Mouse (Mus musculus): ENCODE data around the gene Mgat4e. TPM values are rescaled to one million over a fixed set of nuclear protein-coding genes. Genes with fewer than 3 reads are reported as not detected.
"Not testable (repeated sequence)": the region's sequence is repeated elsewhere in the genome, so short reads cannot be mapped to it uniquely, and the experiment has no call there.

The Mgat4e gene
- polyA plus RNA-seq, 1 experiment from 2014 or later: not detected

GRCm38 (mm10) chr1:134517841-134518240 is 31.6 kb downstream of the Mgat4e start:
- not testable (repeated sequence) for H3K27me3 ChIP-seq (ENCODE audit: control insufficient read depth, insufficient read depth, low read length); DNase-seq (ENCODE audit: low spot score); H3K9ac ChIP-seq (replicated peaks; ENCODE audit: low read length); H3K4me2 ChIP-seq (ENCODE audit: low read depth, low read length); H3K9me3 ChIP-seq (replicated peaks; ENCODE audit: control insufficient read depth, low read length); H3K36me3 ChIP-seq (replicated peaks; ENCODE audit: control insufficient read depth, insufficient read depth, low read depth, low read length); H3K27ac ChIP-seq (replicated peaks; ENCODE audit: low read depth, low read length); H3K4me1 ChIP-seq (ENCODE audit: control insufficient read depth, insufficient read depth, low read length); H3K4me3 ChIP-seq (ENCODE audit: low read depth, low read length); ATAC-seq (replicated peaks; ENCODE audit: insufficient number of reproducible peaks, low FRiP score, low TSS enrichment, low read depth)
- 89% methylated on average over 14 of the region's 14 CpGs for WGBS

- 2% methylated on average over 4 of the region's 4 CpGs for WGBS
- Histone ChIP-seq H3K9me3 (replicated peaks; ENCODE audit: control insufficient read depth, low read length) (no peaks in the 10 kb centered on the region), H3K4me1 (ENCODE audit: control insufficient read depth, insufficient read depth, low read length) (peaks cover 4% of the 10 kb centered on the region), H3K9ac (replicated peaks; ENCODE audit: low read length) (no peak overlapping the region), H3K27me3 (ENCODE audit: control insufficient read depth, insufficient read depth, low read length) (peaks cover 5% of the 10 kb centered on the region), H3K27ac (replicated peaks; ENCODE audit: low read depth, low read length) (peak overlapping the region; percentile 4), H3K4me3 (ENCODE audit: low read depth, low read length) (no peak overlapping the region), H3K36me3 (replicated peaks; ENCODE audit: control insufficient read depth, insufficient read depth, low read depth, low read length) (no peaks in the 10 kb centered on the region), H3K4me2 (ENCODE audit: low read depth, low read length) (no peak overlapping the region)
- ATAC-seq (replicated peaks; ENCODE audit: insufficient number of reproducible peaks, low FRiP score, low TSS enrichment, low read depth) (peak; percentile 67), DNase-seq (ENCODE audit: low spot score) (peak; percentile 80)
Measured at GRCm38 (mm10) chr1:134516491-134517198, 32.8 kb downstream of the Mgat4e start.

- H3K4me3 ChIP-seq (ENCODE audit: low read depth, low read length): no peak overlapping the region
- H3K4me1 ChIP-seq (ENCODE audit: control insufficient read depth, insufficient read depth, low read length): peaks cover 4% of the 10 kb centered on the region
- WGBS: 73% methylated on average over 2 of the region's 2 CpGs
- H3K27ac ChIP-seq (replicated peaks; ENCODE audit: low read depth, low read length): peak overlapping the region; percentile 4; the same call in 1 of the 2 replicates
- DNase-seq (ENCODE audit: low spot score) (no peak), ATAC-seq (replicated peaks; ENCODE audit: insufficient number of reproducible peaks, low FRiP score, low TSS enrichment, low read depth) (no peak)
- H3K36me3 ChIP-seq (replicated peaks; ENCODE audit: control insufficient read depth, insufficient read depth, low read depth, low read length): no peaks in the 10 kb centered on the region
- no peak overlapping the region for H3K9ac ChIP-seq (replicated peaks; ENCODE audit: low read length)
- peaks cover 5% of the 10 kb centered on the region for H3K27me3 ChIP-seq (ENCODE audit: control insufficient read depth, insufficient read depth, low read length)
- no peaks in the 10 kb centered on the region for H3K9me3 ChIP-seq (replicated peaks; ENCODE audit: control insufficient read depth, low read length)
- no peak overlapping the region for H3K4me2 ChIP-seq (ENCODE audit: low read depth, low read length)
Measured at GRCm38 (mm10) chr1:134515891-134516290, 33.6 kb downstream of the Mgat4e start.

DNA sequence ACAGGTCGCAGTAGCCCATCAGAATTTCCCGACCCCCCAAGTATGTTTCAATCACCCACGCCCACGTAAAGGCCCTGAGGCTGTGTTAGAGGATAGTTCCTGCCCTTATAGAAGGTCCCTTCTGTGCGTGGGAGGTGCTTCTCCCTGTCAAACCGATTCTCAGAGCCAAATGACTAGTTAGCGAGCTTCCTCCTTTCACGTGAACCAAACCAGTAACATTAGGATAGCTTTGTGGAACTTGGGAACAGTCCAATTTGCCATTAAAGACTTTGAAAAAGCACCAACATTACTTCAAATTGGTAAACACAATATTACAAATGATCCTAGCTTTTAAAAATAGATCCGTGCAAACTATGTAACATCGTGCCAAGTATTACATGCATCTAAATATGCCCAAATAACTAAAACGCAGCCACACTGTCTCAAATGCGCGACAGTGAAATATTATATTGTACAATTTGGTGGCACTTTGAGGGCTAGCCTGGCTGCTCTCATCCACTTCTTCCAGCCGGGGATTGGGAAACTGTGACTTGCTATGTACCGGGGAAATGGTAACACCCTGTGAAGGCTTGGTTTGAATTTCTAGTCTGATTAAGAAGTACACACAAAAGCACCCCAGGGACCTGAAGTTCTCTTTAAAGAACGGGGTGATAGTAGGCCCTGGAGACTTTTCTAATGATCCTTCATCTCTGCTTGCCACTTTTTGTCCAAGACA is 35.4 kb downstream of the Mgat4e start:
- DNase-seq (ENCODE audit: low spot score) (no peak), ATAC-seq (replicated peaks; ENCODE audit: insufficient number of reproducible peaks, low FRiP score, low TSS enrichment, low read depth) (no peak)
- Histone ChIP-seq H3K4me1 (ENCODE audit: control insufficient read depth, insufficient read depth, low read length) (peaks cover 4% of the 10 kb centered on the region), H3K36me3 (replicated peaks; ENCODE audit: control insufficient read depth, insufficient read depth, low read depth, low read length) (no peaks in the 10 kb centered on the region), H3K27ac (replicated peaks; ENCODE audit: low read depth, low read length) (no peak overlapping the region), H3K27me3 (ENCODE audit: control insufficient read depth, insufficient read depth, low read length) (peaks cover 5% of the 10 kb centered on the region), H3K9ac (replicated peaks; ENCODE audit: low read length) (peak overlapping the region; percentile 54), H3K4me2 (ENCODE audit: low read depth, low read length) (peak overlapping the region; percentile 83), H3K9me3 (replicated peaks; ENCODE audit: control insufficient read depth, low read length) (no peaks in the 10 kb centered on the region), H3K4me3 (ENCODE audit: low read depth, low read length) (peak overlapping the region; percentile 42; the same call in 1 of the 2 replicates)
- WGBS: 43% methylated on average over 16 of the region's 16 CpGs

DNA sequence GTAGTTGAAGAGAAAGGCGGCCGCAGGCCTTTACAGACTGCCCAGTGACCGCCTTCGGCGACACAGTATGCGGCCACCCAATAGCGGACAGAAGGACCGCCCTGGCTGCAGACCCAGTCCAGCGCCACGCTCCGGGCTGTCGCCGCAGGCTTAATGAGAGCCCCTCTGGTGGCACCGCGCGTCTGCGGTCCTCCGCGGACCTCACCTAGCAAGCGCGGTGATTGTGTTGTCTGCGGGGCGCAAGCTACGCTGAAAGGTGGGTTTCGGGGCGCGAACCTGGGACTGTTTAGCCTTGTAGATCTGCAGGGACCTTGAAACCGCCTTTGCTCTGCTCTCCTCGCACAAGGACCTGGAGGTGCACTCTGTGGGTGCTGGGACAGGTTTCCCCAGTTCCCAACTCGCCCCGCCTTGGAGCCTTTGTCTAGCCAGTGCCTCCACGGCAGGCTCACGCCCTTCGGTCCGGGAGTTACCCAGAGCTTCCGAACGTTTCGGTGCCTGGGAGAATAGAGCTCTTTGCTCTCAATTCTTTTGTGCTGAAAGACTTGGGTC is 36.1 kb downstream of the Mgat4e start:
- WGBS: 2% methylated on average over 38 of the region's 38 CpGs
- Histone ChIP-seq H3K27me3 (ENCODE audit: control insufficient read depth, insufficient read depth, low read length) (peaks cover 5% of the 10 kb centered on the region), H3K4me2 (ENCODE audit: low read depth, low read length) (peak overlapping the region; percentile 83), H3K9me3 (replicated peaks; ENCODE audit: control insufficient read depth, low read length) (no peaks in the 10 kb centered on the region), H3K9ac (replicated peaks; ENCODE audit: low read length) (peak overlapping the region; percentile 54), H3K4me3 (ENCODE audit: low read depth, low read length) (peak overlapping the region; percentile 42), H3K4me1 (ENCODE audit: control insufficient read depth, insufficient read depth, low read length) (peaks cover 4% of the 10 kb centered on the region), H3K27ac (replicated peaks; ENCODE audit: low read depth, low read length) (no peak overlapping the region), H3K36me3 (replicated peaks; ENCODE audit: control insufficient read depth, insufficient read depth, low read depth, low read length) (no peaks in the 10 kb centered on the region)
- ATAC-seq (replicated peaks; ENCODE audit: insufficient number of reproducible peaks, low FRiP score, low TSS enrichment, low read depth): peak; percentile 57; the same call in 1 of the 2 replicates
- DNase-seq (ENCODE audit: low spot score): peak; percentile 54

- WGBS: 39% methylated on average over 6 of the region's 6 CpGs
- no peak overlapping the region for H3K9ac ChIP-seq (replicated peaks; ENCODE audit: low read length)
- peaks cover 4% of the 10 kb centered on the region for H3K4me1 ChIP-seq (ENCODE audit: control insufficient read depth, insufficient read depth, low read length)
- no peak overlapping the region for H3K27ac ChIP-seq (replicated peaks; ENCODE audit: low read depth, low read length)
- H3K4me2 ChIP-seq (ENCODE audit: low read depth, low read length): no peak overlapping the region
- no peaks in the 10 kb centered on the region for H3K9me3 ChIP-seq (replicated peaks; ENCODE audit: control insufficient read depth, low read length)
- H3K27me3 ChIP-seq (ENCODE audit: control insufficient read depth, insufficient read depth, low read length): peaks cover 5% of the 10 kb centered on the region
- peak overlapping the region; percentile 42; the same call in 1 of the 2 replicates for H3K4me3 ChIP-seq (ENCODE audit: low read depth, low read length)
- DNase-seq (ENCODE audit: low spot score): no peak
- ATAC-seq (replicated peaks; ENCODE audit: insufficient number of reproducible peaks, low FRiP score, low TSS enrichment, low read depth): no peak
- H3K36me3 ChIP-seq (replicated peaks; ENCODE audit: control insufficient read depth, insufficient read depth, low read depth, low read length): no peaks in the 10 kb centered on the region; the same call in 1 of the 2 replicates
Measured at GRCm38 (mm10) chr1:134512584-134512983, 36.9 kb downstream of the Mgat4e start.

GRCm38 (mm10) chr1:134512183-134512582 is 37.3 kb downstream of the Mgat4e start:
- H3K27ac ChIP-seq (replicated peaks; ENCODE audit: low read depth, low read length): no peak overlapping the region
- DNase-seq (ENCODE audit: low spot score) (peak; percentile 8), ATAC-seq (replicated peaks; ENCODE audit: insufficient number of reproducible peaks, low FRiP score, low TSS enrichment, low read depth) (no peak)
- H3K27me3 ChIP-seq (ENCODE audit: control insufficient read depth, insufficient read depth, low read length): peaks cover 5% of the 10 kb centered on the region
- H3K9me3 ChIP-seq (replicated peaks; ENCODE audit: control insufficient read depth, low read length): no peaks in the 10 kb centered on the region
- H3K4me1 ChIP-seq (ENCODE audit: control insufficient read depth, insufficient read depth, low read length): peaks cover 4% of the 10 kb centered on the region
- H3K4me2 ChIP-seq (ENCODE audit: low read depth, low read length): no peak overlapping the region
- no peak overlapping the region for H3K4me3 ChIP-seq (ENCODE audit: low read depth, low read length)
- no peak overlapping the region for H3K9ac ChIP-seq (replicated peaks; ENCODE audit: low read length)
- no peaks in the 10 kb centered on the region; the same call in 1 of the 2 replicates for H3K36me3 ChIP-seq (replicated peaks; ENCODE audit: control insufficient read depth, insufficient read depth, low read depth, low read length)
- 60% methylated on average over 4 of the region's 4 CpGs for WGBS

DNA sequence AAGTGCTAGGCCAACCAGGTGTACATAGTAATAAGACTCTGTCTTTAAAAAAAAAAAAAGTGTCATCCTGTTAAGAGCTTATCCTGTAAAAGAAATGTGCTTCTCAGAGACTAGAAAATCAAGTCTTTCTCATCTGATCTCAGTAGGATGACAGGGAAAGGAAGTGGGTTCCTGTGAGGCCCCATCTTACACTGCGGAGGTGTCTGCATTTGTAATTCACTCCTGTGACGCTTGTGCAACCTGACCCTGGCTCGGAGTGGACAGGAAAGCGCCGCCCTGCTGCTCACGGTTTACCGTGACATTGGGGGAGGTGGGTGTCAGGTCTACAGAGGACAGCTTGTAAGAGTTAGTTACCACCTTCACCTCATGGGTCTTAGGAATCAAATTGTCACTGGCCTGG is 39.5 kb downstream of the Mgat4e start:
- H3K27ac ChIP-seq (replicated peaks; ENCODE audit: low read depth, low read length): no peak overlapping the region
- no peak overlapping the region for H3K4me2 ChIP-seq (ENCODE audit: low read depth, low read length)
- ATAC-seq (replicated peaks; ENCODE audit: insufficient number of reproducible peaks, low FRiP score, low TSS enrichment, low read depth) (no peak), DNase-seq (ENCODE audit: low spot score) (no peak)
- no peaks in the 10 kb centered on the region for H3K9me3 ChIP-seq (replicated peaks; ENCODE audit: control insufficient read depth, low read length)
- H3K4me1 ChIP-seq (ENCODE audit: control insufficient read depth, insufficient read depth, low read length): peaks cover 4% of the 10 kb centered on the region
- H3K9ac ChIP-seq (replicated peaks; ENCODE audit: low read length): no peak overlapping the region
- WGBS: 44% methylated on average over 7 of the region's 7 CpGs
- H3K36me3 ChIP-seq (replicated peaks; ENCODE audit: control insufficient read depth, insufficient read depth, low read depth, low read length): peaks cover 3% of the 10 kb centered on the region
- H3K4me3 ChIP-seq (ENCODE audit: low read depth, low read length): no peak overlapping the region
- H3K27me3 ChIP-seq (ENCODE audit: control insufficient read depth, insufficient read depth, low read length): peaks cover 5% of the 10 kb centered on the region
